In genomic region chr12:69833982-69834604, GRCm38 (mm10) we compare ENCODE assay signal across 20 mouse cellular contexts. TPM values are rescaled to one million over a fixed set of nuclear protein-coding genes. Genes with fewer than 3 reads are reported as not detected.
DNase-seq lines count a peak whose midpoint lies in the region; ATAC-seq lines count a peak whose summit lies in the region.
"Had no signal": no experiment of that assay in that cellular context is flagged by ENCODE, and none has a peak within 500 bp of the region (broad histone marks: within the 10 kb centered on the region; RNA-seq: fewer than 3 reads in every experiment).

No protein-coding gene starts in this region.

- peak; percentile 48; the same call in 1 of the 2 replicates for ATAC-seq in midbrain, embryonic 13.5 days
- no peak for ATAC-seq in midbrain, embryonic 11.5 days (ENCODE audit: low FRiP score)
- ATAC-seq: CD4-positive, CD25-positive, alpha-beta regulatory T cell, adult 4 months; forebrain, embryonic 15.5 days; inflammation-experienced regulatory T-cells, adult 6 months had no signal

- peaks cover 48% of the 10 kb centered on the region for H3K36me3 ChIP-seq in midbrain, embryonic 13.5 days
- no peaks in the 10 kb centered on the region; the same call in 1 of the 2 replicates for H3K36me3 ChIP-seq in midbrain, embryonic 11.5 days (ENCODE audit: control insufficient read depth, insufficient read depth, low read length)

- no peaks in the 10 kb centered on the region for H3K9me3 ChIP-seq in midbrain, embryonic 13.5 days
- H3K9me3 ChIP-seq in midbrain, embryonic 11.5 days (ENCODE audit: control insufficient read depth, low read length): no peaks in the 10 kb centered on the region
- H3K9me3 ChIP-seq: forebrain, embryonic 15.5 days; heart, embryonic 13.5 days; limb, embryonic 13.5 days; neural tube, embryonic 12.5 days; stomach, embryonic 15.5 days had no signal

- 84% methylated on average over 12 of the region's 12 CpGs for WGBS in midbrain, embryonic 13.5 days
- WGBS in midbrain, embryonic 11.5 days: 88% methylated on average over 12 of the region's 12 CpGs

- H3K27ac ChIP-seq in midbrain, embryonic 13.5 days: no peak overlapping the region
- no peak overlapping the region for H3K27ac ChIP-seq in midbrain, embryonic 11.5 days (ENCODE audit: low read depth, low read length)
- H3K27ac ChIP-seq: forebrain, embryonic 15.5 days; heart, embryonic 13.5 days; limb, embryonic 13.5 days; neural tube, embryonic 12.5 days; stomach, embryonic 15.5 days had no signal

- intact Hi-C loops in heart, postnatal 14 days (cut with DNase I): no loop called here
- intact Hi-C loops in left cerebral cortex, postnatal 14 days (cut with DNase I): no loop called here

- DNase-seq in heart, adult 11 months: peak; percentile 72
- DNase-seq in heart, postnatal 14 days: no peak
- no peak for DNase-seq in midbrain, embryonic 11.5 days (ENCODE audit: low spot score, missing footprints)
- DNase-seq in adrenal gland, postnatal 36 days: peak; percentile 41 to 48
- peak; percentile 28 to 37 for DNase-seq in left cerebral cortex, postnatal 14 days (ENCODE audit: low spot score in 2 of 2)
- no peak for DNase-seq in spleen, postnatal 14 days (ENCODE audit: low spot score in 2 of 2)
- DNase-seq: cerebellum, postnatal 10 days; embryo, embryonic 11 days; gastrocnemius, postnatal 25 days; lung, adult 2 months; thymus, postnatal 14 days had no signal

- no peak overlapping the region for H3K4me3 ChIP-seq in midbrain, embryonic 13.5 days (replicated peaks)
- H3K4me3 ChIP-seq in midbrain, embryonic 11.5 days (ENCODE audit: low read depth, low read length): no peak overlapping the region
- H3K4me3 ChIP-seq: forebrain, embryonic 15.5 days; heart, embryonic 13.5 days; limb, embryonic 13.5 days; neural tube, embryonic 12.5 days; stomach, embryonic 15.5 days had no signal

- H3K4me2 ChIP-seq in midbrain, embryonic 13.5 days (replicated peaks): no peak overlapping the region
- no peak overlapping the region for H3K4me2 ChIP-seq in midbrain, embryonic 11.5 days
- H3K4me2 ChIP-seq: forebrain, embryonic 15.5 days; heart, embryonic 13.5 days; limb, embryonic 13.5 days; neural tube, embryonic 12.5 days; stomach, embryonic 15.5 days had no signal

- no peak overlapping the region for H3K9ac ChIP-seq in midbrain, embryonic 13.5 days (replicated peaks)
- no peak overlapping the region for H3K9ac ChIP-seq in midbrain, embryonic 11.5 days (ENCODE audit: low read length)
- H3K9ac ChIP-seq: forebrain, embryonic 15.5 days; heart, embryonic 13.5 days; limb, embryonic 13.5 days; neural tube, embryonic 12.5 days; stomach, embryonic 15.5 days had no signal

- no peaks in the 10 kb centered on the region; the same call in 1 of the 2 replicates for H3K4me1 ChIP-seq in midbrain, embryonic 13.5 days (replicated peaks)
- H3K4me1 ChIP-seq in midbrain, embryonic 11.5 days (ENCODE audit: control insufficient read depth, insufficient read depth, low read length): no peaks in the 10 kb centered on the region
- H3K4me1 ChIP-seq: forebrain, embryonic 15.5 days; limb, embryonic 13.5 days; neural tube, embryonic 12.5 days; stomach, embryonic 15.5 days had no signal

- no peaks in the 10 kb centered on the region for H3K27me3 ChIP-seq in midbrain, embryonic 13.5 days
- H3K27me3 ChIP-seq in midbrain, embryonic 11.5 days (ENCODE audit: control insufficient read depth, insufficient read depth, low read length): no peaks in the 10 kb centered on the region
- H3K27me3 ChIP-seq: forebrain, embryonic 15.5 days; heart, embryonic 13.5 days; limb, embryonic 13.5 days; neural tube, embryonic 12.5 days; stomach, embryonic 15.5 days had no signal

RNA-seq across cellular contexts. Expression of gene Cdkl1, which starts 43.0 kb away (rescaled TPM):
- 1 to 10 TPM; 5.3 to 5.9 TPM for total RNA-seq in heart, postnatal 14 days (2021)
- 2.0 and 2.2 TPM in 2 replicates for polyA plus RNA-seq in midbrain, embryonic 13.5 days (2015; fragmentation: Nextera tagmentation; extraction: Ambion mirVana)
- 0.50 and 0.64 TPM in 2 replicates for polyA plus RNA-seq in midbrain, embryonic 11.5 days (2014; fragmentation: Nextera tagmentation; extraction: Ambion mirVana)
- total RNA-seq in adrenal gland, postnatal 36 days (2021): 1 to 10 TPM; 1.2 to 1.4 TPM
- 10 to 100 TPM; 33.7 to 39.1 TPM for total RNA-seq in left cerebral cortex, postnatal 14 days (2021)
- total RNA-seq: hematopoietic stem cell, adult 5-6 weeks had no signal
- polyA plus RNA-seq: CD4-positive, CD25-positive, alpha-beta regulatory T cell, adult 4 months; inflammation-experienced regulatory T-cells, adult 6 months had no signal

RNA-seq across cellular contexts. Expression of gene Atl1, which starts 58.3 kb away (rescaled TPM):
- total RNA-seq in heart, postnatal 14 days (2021): 1 to 10 TPM; 4.0 to 6.1 TPM
- 128 and 129 TPM in 2 replicates for polyA plus RNA-seq in midbrain, embryonic 13.5 days (2015; fragmentation: Nextera tagmentation; extraction: Ambion mirVana)
- 57.4 and 63.1 TPM in 2 replicates for polyA plus RNA-seq in midbrain, embryonic 11.5 days (2014; fragmentation: Nextera tagmentation; extraction: Ambion mirVana)
- 1 to 10 TPM; 4.1 to 5.1 TPM for total RNA-seq in adrenal gland, postnatal 36 days (2021)
- total RNA-seq in left cerebral cortex, postnatal 14 days (2021): 100 to 1,000 TPM; 251 to 254 TPM

RNA-seq across cellular contexts. Expression of gene Map4k5, which starts 58.9 kb away (rescaled TPM):
- total RNA-seq in heart, postnatal 14 days (2021): 10 to 100 TPM; 28.7 to 30.1 TPM
- 25.6 and 27.6 TPM in 2 replicates for polyA plus RNA-seq in midbrain, embryonic 13.5 days (2015; fragmentation: Nextera tagmentation; extraction: Ambion mirVana)
- 27.7 and 32.8 TPM in 2 replicates for polyA plus RNA-seq in midbrain, embryonic 11.5 days (2014; fragmentation: Nextera tagmentation; extraction: Ambion mirVana)
- total RNA-seq in adrenal gland, postnatal 36 days (2021): 10 to 100 TPM; 31.4 to 34.5 TPM
- total RNA-seq in left cerebral cortex, postnatal 14 days (2021): 10 to 100 TPM; 40.4 to 43.6 TPM

Comparison
In these comparisons a context has a peak if more than half of its experiments do, and no peak if none do; other contexts are left out.
1. DNase-seq: peak in heart, adult 11 months (single experiment), adrenal gland, postnatal 36 days (2 of 2) and left cerebral cortex, postnatal 14 days (2 of 2); none in heart, postnatal 14 days (0 of 2), midbrain, embryonic 11.5 days (single experiment) and spleen, postnatal 14 days (0 of 2).
2. RNA of gene Cdkl1, which starts 43.0 kb away (total RNA-seq): 33.7 to 39.1 TPM in left cerebral cortex, postnatal 14 days; 5.3 to 5.9 TPM in heart, postnatal 14 days and 1.2 to 1.4 TPM in adrenal gland, postnatal 36 days; every median in the first group is over 4 times any median in the second.
3. RNA of gene Atl1, which starts 58.3 kb away (total RNA-seq): 251 to 254 TPM in left cerebral cortex, postnatal 14 days; 4.0 to 6.1 TPM in heart, postnatal 14 days and 4.1 to 5.1 TPM in adrenal gland, postnatal 36 days; every median in the first group is over 10 times any median in the second.